Mouse (Mus musculus): ENCODE measurements around the gene Ddi2.

DNA sequence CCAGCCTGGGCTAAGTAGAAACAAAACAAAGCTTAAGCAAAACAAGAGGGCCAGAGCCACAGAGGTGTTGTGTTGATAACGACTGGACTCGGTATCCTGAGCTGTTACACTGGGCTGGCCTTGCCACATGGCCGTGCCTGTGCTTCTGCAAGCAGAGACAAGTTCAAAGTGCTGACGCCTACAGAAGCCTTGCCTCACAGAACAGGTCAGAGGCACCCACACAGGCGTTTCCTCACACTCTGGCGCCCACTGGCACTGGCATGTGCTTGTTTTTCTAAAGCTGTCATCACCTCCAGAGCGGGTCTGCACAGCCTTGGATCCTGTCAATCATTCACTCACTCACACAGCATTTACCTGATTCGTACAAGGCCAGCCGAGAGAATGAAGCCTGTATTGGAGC is 18.6 kb upstream of the Ddi2 start:
- no peak for TF ChIP-seq POLR2A (IDR thresholded peaks at IDR 0.05; ENCODE audit: borderline replicate concordance, insufficient read depth, low read length)
- TF ChIP-seq CTCF (IDR thresholded peaks at IDR 0.05; ENCODE audit: borderline replicate concordance, insufficient read depth, low read depth, low read length), result no peak
